Mouse (Mus musculus) heart, adult 2 months (tissue): ENCODE data around the gene Trim80. TPM values are rescaled to one million over a fixed set of nuclear protein-coding genes. Genes with fewer than 3 reads are reported as not detected.
"Not testable (repeated sequence)": the region's sequence is repeated elsewhere in the genome, so short reads cannot be mapped to it uniquely, and the experiment has no call there.

Experiments
- DNase-seq, 2 experiments: peaks; one replicate each; pipeline ENCODE4 v3.0.0; 2021
- H3K27ac ChIP-seq: fragments of 200-600 bp; 2 replicates; pipeline ENCODE4 v1.8.1; 2022
- H3K27me3 ChIP-seq: fragments of 200-500 bp; 2 replicates; pipeline ENCODE4 v1.6.1; 2012; ENCODE audit warnings: mild to moderate bottlenecking, low read length, inconsistent platforms, mixed read lengths; ENCODE audit not compliant: control insufficient read depth, insufficient read depth
- H3K36me3 ChIP-seq: fragments of 200-500 bp; 2 replicates; pipeline ENCODE4 v1.6.1; 2012; ENCODE audit warnings: low read length, inconsistent platforms; ENCODE audit not compliant: control insufficient read depth, insufficient read depth
- H3K4me1 ChIP-seq: fragments of 200-500 bp; 2 replicates; pipeline ENCODE4 v1.6.1; 2011; ENCODE audit warnings: low read length; ENCODE audit not compliant: control insufficient read depth, insufficient read depth
- H3K4me3 ChIP-seq: fragments of 200-600 bp; 2 replicates; pipeline ENCODE4 v1.8.1; 2022
- H3K79me2 ChIP-seq: fragments of 200-500 bp; replicated peaks from 2 replicates; pipeline ENCODE4 v1.6.1; 2012; ENCODE audit warnings: mild to moderate bottlenecking, inconsistent platforms, low read length, moderate library complexity, mixed read lengths; ENCODE audit not compliant: control insufficient read depth, insufficient read depth
- H3K9ac ChIP-seq: fragments of 200-500 bp; 2 replicates; pipeline ENCODE4 v1.6.1; 2012; ENCODE audit warnings: low read depth, mild to moderate bottlenecking, control low read depth, inconsistent platforms, low read length, mixed read lengths
- CTCF ChIP-seq: fragments of 200-600 bp; IDR thresholded peaks from 2 replicates; pipeline ENCODE4 v1.8.1; 2022; ENCODE audit warnings: antibody characterized with exemption, mild to moderate bottlenecking, moderate library complexity
- EP300 ChIP-seq: fragments of 200-500 bp; IDR thresholded peaks from 2 replicates; pipeline ENCODE4 v1.6.1; 2011; ENCODE audit warnings: low read depth, low read length, control low read depth; ENCODE audit not compliant: insufficient read depth
- POLR2A ChIP-seq: fragments of 200-500 bp; IDR thresholded peaks from 2 replicates; pipeline ENCODE4 v1.6.1; 2011; ENCODE audit warnings: mild to moderate bottlenecking, low read depth, low read length, control low read depth; ENCODE audit not compliant: insufficient read depth
- WGBS: fragments of 180-500 bp; shearing (Covaris S2); methylation state at CpG from one replicate; pipeline ENCODE4 v1.1.7; 2018; 5-methylcytosine and 5-hydroxymethylcytosine counted together
- intact Hi-C: fragments of 180-260 bp; cut with DNase I; formaldehyde crosslinking; loops from one replicate; pipeline ENCODE4 v1.15.1; 2025
- polyA plus RNA-seq: library from polyadenylated mRNA; depleted of rRNA; stranded (reverse); fragments of >200 nt; gene quantifications from 2 replicates; pipeline ENCODE4 v1.2.3, GENCODE M21; 2012
- total RNA-seq, 2 experiments: library from RNA; stranded (reverse); gene quantifications; 2 replicates each; pipeline ENCODE4 v1.2.3; 2021

Gene Trim80
- total and polyA plus RNA-seq, 3 experiments: 0.13 to 0.33 TPM; not detected in 1

- peak within 1 kb of the TSS; percentile 61 for H3K9ac ChIP-seq
- peak within 1 kb of the TSS; percentile 93 for H3K4me3 ChIP-seq
- peak within 1 kb of the TSS; percentile 78 for H3K27ac ChIP-seq
- TF ChIP-seq CTCF (no peak), EP300 (0 out of 2 replicates have a peak, but pooled peaks have one; percentile 45), POLR2A (peak; percentile 91)
- no peaks in the 10 kb centered on the region for H3K27me3 ChIP-seq
- DNase-seq: peak; percentile 96 to 97
- peaks cover 10% of the 10 kb centered on the region for H3K4me1 ChIP-seq
- no peaks in the 10 kb centered on the region for H3K36me3 ChIP-seq
- H3K79me2 ChIP-seq: no peaks in the 10 kb centered on the region
- intact Hi-C loops: loop anchor here (2.0 kb wide), 1 partner anchor 62 kb away; no protein-coding TSS in a partner anchor
- WGBS: under 1% methylated on average over 26 of the region's 26 CpGs
These were observed 34.8 kb downstream of the Trim80 start, which contains the start of gene Armc7 for GRCm38 (mm10) chr11:115475025-115475757. TSS of gene Armc7 (plus strand) at chr11:115475667.

- Histone ChIP-seq H3K27me3 (no peaks in the 10 kb centered on the region), H3K4me3 (peak overlapping the region; percentile 93), H3K27ac (peak overlapping the region; percentile 52; the same call in 1 of the 2 replicates), H3K9ac (peak overlapping the region; percentile 61), H3K4me1 (peaks cover 10% of the 10 kb centered on the region), H3K79me2 (no peaks in the 10 kb centered on the region), H3K36me3 (no peaks in the 10 kb centered on the region)
- intact Hi-C loops: loop anchor here (2.0 kb wide), 1 partner anchor 63 kb away; no protein-coding TSS in a partner anchor
- no peak for DNase-seq
- WGBS: 3% methylated on average over 28 of the region's 28 CpGs
- TF ChIP-seq CTCF (no peak), EP300 (no peak), POLR2A (no peak)
These were observed 35.5 kb downstream of the Trim80 start for GRCm38 (mm10) chr11:115475758-115476237.

- WGBS: 76% methylated on average over 4 of the region's 4 CpGs
- DNase-seq, H3K27ac ChIP-seq, H3K79me2 ChIP-seq, H3K27me3 ChIP-seq, H3K4me3 ChIP-seq, H3K9ac ChIP-seq, intact Hi-C loops, H3K36me3 ChIP-seq: not testable (repeated sequence)
- H3K4me1 ChIP-seq: peaks cover 10% of the 10 kb centered on the region
These were observed 36.3 kb downstream of the Trim80 start for GRCm38 (mm10) chr11:115476630-115477029.

GRCm38 (mm10) chr11:115477388-115477787 is 37.0 kb downstream of the Trim80 start:
- H3K27me3 ChIP-seq, intact Hi-C loops, H3K36me3 ChIP-seq, H3K9ac ChIP-seq, DNase-seq, H3K27ac ChIP-seq, H3K4me3 ChIP-seq, H3K79me2 ChIP-seq: not testable (repeated sequence)
- 65% methylated on average over 7 of the region's 7 CpGs for WGBS
- H3K4me1 ChIP-seq: peaks cover 10% of the 10 kb centered on the region

GRCm38 (mm10) chr11:115478296-115478938 is 38.1 kb downstream of the Trim80 start:
- Histone ChIP-seq H3K79me2 (no peaks in the 10 kb centered on the region), H3K27ac (no peak overlapping the region), H3K27me3 (no peaks in the 10 kb centered on the region), H3K9ac (no peak overlapping the region), H3K36me3 (no peaks in the 10 kb centered on the region), H3K4me1 (peaks cover 6% of the 10 kb centered on the region), H3K4me3 (no peak overlapping the region)
- TF ChIP-seq CTCF (no peak), POLR2A (no peak), EP300 (no peak)
- intact Hi-C loops: no loop called here
- 73% methylated on average over 9 of the region's 9 CpGs for WGBS
- DNase-seq: no peak
